Mouse (Mus musculus) testis, postnatal 14 days (tissue): ENCODE results near the gene Dip2b.
"Not testable (repeated sequence)": the region's sequence is repeated elsewhere in the genome, so short reads cannot be mapped to it uniquely, and the experiment has no call there.

Experiments used
- DNase-seq: peaks from one replicate; pipeline ENCODE4 v3.0.0; 2021; ENCODE audit warnings: low spot score

The Dip2b gene

GRCm38 (mm10) chr15:100258646-100259425, 220.4 kb downstream of the Dip2b start:
- no peak for DNase-seq

GRCm38 (mm10) chr15:100260351-100260750, 221.9 kb downstream of the Dip2b start:
- DNase-seq = not testable (repeated sequence)

- no peak for DNase-seq
Observed at GRCm38 (mm10) chr15:100263246-100263905, 224.9 kb downstream of the Dip2b start.

GRCm38 (mm10) chr15:100265586-100266325, 227.3 kb downstream of the Dip2b start:
- DNase-seq = no peak

GRCm38 (mm10) chr15:100268916-100269315, 230.5 kb downstream of the Dip2b start:
- no peak for DNase-seq
